In genomic region chr8:57095169-57095568, GRCm38 (mm10) we compare ENCODE assay signal across 24 mouse cellular contexts.
"Had no signal": no experiment of that assay in that cellular context is flagged by ENCODE, and none has a peak within 500 bp of the region (broad histone marks: within the 10 kb centered on the region; RNA-seq: fewer than 3 reads in every experiment).

No protein-coding gene starts in this region.

- H3K36me3 ChIP-seq: heart, embryonic 10.5 days; heart, embryonic 12.5 days; hindbrain, embryonic 10.5 days; hindbrain, embryonic 12.5 days; kidney, embryonic 15.5 days; liver, embryonic 12.5 days had no signal

- H3K27ac ChIP-seq: heart, embryonic 10.5 days; hindbrain, embryonic 10.5 days; hindbrain, embryonic 12.5 days; hindbrain, embryonic 14.5 days; kidney, embryonic 15.5 days; kidney, postnatal 0 days; liver, embryonic 12.5 days; liver, embryonic 14.5 days had no signal

- H3K4me1 ChIP-seq: heart, embryonic 10.5 days; heart, embryonic 12.5 days; hindbrain, embryonic 10.5 days; hindbrain, embryonic 12.5 days; kidney, embryonic 15.5 days; liver, embryonic 12.5 days had no signal

- H3K4me2 ChIP-seq: heart, embryonic 12.5 days; hindbrain, embryonic 12.5 days; hindbrain, embryonic 14.5 days; kidney, embryonic 15.5 days; liver, embryonic 12.5 days had no signal

- H3K4me3 ChIP-seq: heart, embryonic 10.5 days; heart, embryonic 12.5 days; hindbrain, embryonic 10.5 days; hindbrain, embryonic 12.5 days; kidney, embryonic 15.5 days; liver, embryonic 12.5 days had no signal

- H3K27me3 ChIP-seq: heart, embryonic 12.5 days; hindbrain, embryonic 12.5 days; kidney, embryonic 15.5 days; liver, embryonic 12.5 days had no signal

- H3K9me3 ChIP-seq: heart, embryonic 10.5 days; heart, embryonic 12.5 days; hindbrain, embryonic 10.5 days; hindbrain, embryonic 12.5 days; kidney, embryonic 15.5 days; liver, embryonic 12.5 days had no signal

- H3K9ac ChIP-seq: heart, embryonic 12.5 days; hindbrain, embryonic 12.5 days; hindbrain, embryonic 14.5 days; kidney, embryonic 15.5 days; liver, embryonic 12.5 days; liver, embryonic 14.5 days had no signal

- DNase-seq: gastrocnemius, postnatal 14 days; gastrocnemius, postnatal 36 days; heart, postnatal 10 days; heart, postnatal 4 days; kidney, adult 2 months; kidney, adult 9 months; kidney, postnatal 14 days; kidney, postnatal 36 days; layer of hippocampus, adult 9-11 months; layer of hippocampus, postnatal 36 days; left cerebral cortex, postnatal 4 days; liver had no signal

- ATAC-seq: forebrain, embryonic 16.5 days; hindbrain, embryonic 16.5 days; intestine, postnatal 0 days; liver, embryonic 12.5 days had no signal
